Mouse (Mus musculus) lung, postnatal 0 days (tissue): ENCODE data around the gene Clybl.

ENCODE experiments used
- CTCF ChIP-seq: IDR thresholded peaks from 2 replicates; pipeline ENCODE4 v1.5.1; 2016; ENCODE audit warnings: antibody characterized with exemption, mild to moderate bottlenecking
- EP300 ChIP-seq: IDR thresholded peaks from 2 replicates; pipeline ENCODE4 v1.6.1; 2016; ENCODE audit warnings: antibody characterized with exemption, mild to moderate bottlenecking, control low read depth

GRCm38 (mm10) chr14:122200247-122200885 lies 18.9 kb downstream of the Clybl start:
- TF ChIP-seq CTCF = no peak
- no peak for TF ChIP-seq EP300
